ENCODE assay signal across 8 mouse cellular contexts in genomic region chr6:8831204-8831603, GRCm38 (mm10). TPM values are rescaled to one million over a fixed set of nuclear protein-coding genes. Genes with fewer than 3 reads are reported as not detected.
DNase-seq lines count a peak whose midpoint lies in the region; ATAC-seq and TF ChIP-seq lines count a peak whose summit lies in the region.

No protein-coding gene starts in this region.

- no peaks in the 10 kb centered on the region for H3K79me2 ChIP-seq in heart, adult 2 months (replicated peaks; ENCODE audit: control insufficient read depth, insufficient read depth, low read length)

- TF ChIP-seq POLR2A in heart, adult 2 months (IDR thresholded peaks at IDR 0.05; ENCODE audit: insufficient read depth, low read depth, low read length): no peak

- no peaks in the 10 kb centered on the region for H3K27me3 ChIP-seq in heart, adult 2 months (ENCODE audit: control insufficient read depth, insufficient read depth, low read length)
- no peaks in the 10 kb centered on the region for H3K27me3 ChIP-seq in lung, embryonic 14.5 days (ENCODE audit: insufficient read depth, low read length)

- ATAC-seq in lung, embryonic 14.5 days (ENCODE audit: insufficient read depth): 0 out of 2 replicates have a peak, but pooled peaks have one; percentile 58

- H3K4me2 ChIP-seq in lung, embryonic 14.5 days: no peak overlapping the region

- H3K27ac ChIP-seq in heart, adult 2 months: no peak overlapping the region
- H3K27ac ChIP-seq in lung, embryonic 14.5 days (ENCODE audit: low read depth): no peak overlapping the region

- no peak for TF ChIP-seq EP300 in heart, adult 2 months (IDR thresholded peaks at IDR 0.05; ENCODE audit: insufficient read depth, low read depth, low read length)

- H3K4me1 ChIP-seq in heart, adult 2 months (ENCODE audit: control insufficient read depth, insufficient read depth, low read length): no peaks in the 10 kb centered on the region
- H3K4me1 ChIP-seq in lung, embryonic 14.5 days (ENCODE audit: insufficient read depth): no peaks in the 10 kb centered on the region

- intact Hi-C loops in heart, adult 2 months (cut with DNase I): loop anchor here (1.0 to 10.0 kb wide), 4 partner anchors 52 to 556 kb away; partner anchors contain the start of genes Glcci1 and Ica1

- TF ChIP-seq CTCF in heart, adult 2 months (IDR thresholded peaks at IDR 0.05): peak; percentile 80
- peak; percentile 66 for TF ChIP-seq CTCF in lung, embryonic 14.5 days (IDR thresholded peaks at IDR 0.05; ENCODE audit: low read depth)

- H3K4me3 ChIP-seq in heart, adult 2 months: no peak overlapping the region
- no peak overlapping the region for H3K4me3 ChIP-seq in lung, embryonic 14.5 days (ENCODE audit: low read depth, low read length)

- no peaks in the 10 kb centered on the region for H3K9me3 ChIP-seq in lung, embryonic 14.5 days (ENCODE audit: low read depth, low read length)

- H3K36me3 ChIP-seq in heart, adult 2 months (ENCODE audit: control insufficient read depth, insufficient read depth, low read length): no peaks in the 10 kb centered on the region
- no peaks in the 10 kb centered on the region for H3K36me3 ChIP-seq in lung, embryonic 14.5 days (ENCODE audit: insufficient read depth)

- no peak for DNase-seq in heart, adult 2 months
- no peak for DNase-seq in heart, postnatal 4 days
- peak; percentile 86 for DNase-seq in lung, embryonic 14.5 days
- no peak for DNase-seq in lung, adult 18-20 months
- peak; percentile 46 for DNase-seq in cerebellum, adult 9-10 months
- DNase-seq in lung, postnatal 10 days: peak; percentile 46
- no peak for DNase-seq in yolk sac, embryonic 10.5 days (ENCODE audit: low spot score)
- DNase-seq in gastrocnemius, postnatal 4 days (ENCODE audit: low spot score in 2 of 2): no peak

- H3K9ac ChIP-seq in heart, adult 2 months (ENCODE audit: low read depth, low read length): no peak overlapping the region
- H3K9ac ChIP-seq in lung, embryonic 14.5 days: no peak overlapping the region

- WGBS in heart, adult 2 months: 35% methylated on average over 2 of the region's 2 CpGs
- 38% methylated on average over 2 of the region's 2 CpGs for WGBS in lung, embryonic 14.5 days

RNA-seq across cellular contexts. Expression of gene Ica1, which starts 52.9 kb away (rescaled TPM):
- 1 to 10 TPM; 7.0 to 7.8 TPM for total RNA-seq in heart, adult 2 months (2021)
- 3.9 and 7.4 TPM in 2 replicates for polyA plus RNA-seq in heart, adult 2 months (2012; rRNA removed)
- total RNA-seq in heart, postnatal 4 days (2021): 10 to 100 TPM; 15.2 to 15.4 TPM
- polyA plus RNA-seq in lung, embryonic 14.5 days (2014; fragmentation: Nextera tagmentation; extraction: Ambion mirVana): 35.4 and 40.8 TPM in 2 replicates
- 1 to 10 TPM; 3.9 to 5.5 TPM for total RNA-seq in gastrocnemius, postnatal 4 days (2021)

Comparison
In these comparisons a context has a peak if more than half of its experiments do, and no peak if none do; other contexts are left out.
1. DNase-seq: peak in lung, embryonic 14.5 days (single experiment), cerebellum, adult 9-10 months (single experiment) and lung, postnatal 10 days (single experiment); none in heart, adult 2 months (0 of 2), heart, postnatal 4 days (single experiment), lung, adult 18-20 months (0 of 2), yolk sac, embryonic 10.5 days (single experiment) and gastrocnemius, postnatal 4 days (0 of 2).